Mouse (Mus musculus): ENCODE data around the gene Smtnl2. TPM values are rescaled to one million over a fixed set of nuclear protein-coding genes. Genes with fewer than 3 reads are reported as not detected.

Smtnl2 gene
- total RNA-seq (2023) = 0.36 TPM in 1 of 2 replicates, not detected in the other

GRCm38 (mm10) chr11:72411093-72411921 lies at the start of gene Smtnl2:
Gene Smtnl2 (minus strand): TSS chr11:72411713.

GRCm38 (mm10) chr11:72440965-72441664 lies 29.6 kb upstream of the Smtnl2 start, which contains the start of gene Mybbp1a:
Gene Mybbp1a (plus strand): TSS chr11:72441355.

GRCm38 (mm10) chr11:72434963-72435693 lies 23.6 kb upstream of the Smtnl2 start, which contains the start of gene Ggt6:
Gene Ggt6 (plus strand): TSS chr11:72435526.

GRCm38 (mm10) chr11:72362347-72362741 lies 49.2 kb downstream of the Smtnl2 start, which contains the start of gene Tekt1:
Gene Tekt1 (minus strand): TSS chr11:72362442.

Other genes with a start within 250 kb of the Smtnl2 start
- gene Gm43951, start 204.9 kb downstream of the Smtnl2 start, total RNA-seq (2023) = 0.32 and 0.48 TPM in 2 replicates
- 7.7 and 9.8 TPM in 2 replicates for gene 4933427D14Rik, start 204.3 kb downstream of the Smtnl2 start, total RNA-seq (2023)
- gene Txndc17, start 204.2 kb downstream of the Smtnl2 start, total RNA-seq (2023) = 34.4 and 47.3 TPM in 2 replicates
- gene Med31, start 196.1 kb downstream of the Smtnl2 start, total RNA-seq (2023) = 24.7 and 32.1 TPM in 2 replicates
- gene Slc13a5, start 144.5 kb downstream of the Smtnl2 start, total RNA-seq (2023) = 0.69 TPM in 1 of 2 replicates, not detected in the other
- gene Xaf1, start 110.1 kb downstream of the Smtnl2 start, total RNA-seq (2023) = 9.8 and 15.2 TPM in 2 replicates
- gene Fbxo39, start 97.3 kb downstream of the Smtnl2 start, total RNA-seq (2023) = 0.23 TPM in 1 of 2 replicates, not detected in the other
- gene Tekt1, start 49.3 kb downstream of the Smtnl2 start, total RNA-seq (2023) = not detected in 2 replicates
- gene Ggt6, start 23.8 kb upstream of the Smtnl2 start, total RNA-seq (2023) = not detected in 2 replicates
- 24.0 and 31.3 TPM in 2 replicates for gene Mybbp1a, start 29.6 kb upstream of the Smtnl2 start, total RNA-seq (2023)
- gene Spns2, start 78.2 kb upstream of the Smtnl2 start, total RNA-seq (2023) = 0.86 and 1.6 TPM in 2 replicates
- 6.5 and 7.8 TPM in 2 replicates for gene Spns3, start 138.8 kb upstream of the Smtnl2 start, total RNA-seq (2023)
- gene Ube2g1, start 195.6 kb upstream of the Smtnl2 start, total RNA-seq (2023) = 15.4 and 24.0 TPM in 2 replicates